Mouse (Mus musculus) olfactory bulb, adult 2 months (tissue): ENCODE results near the gene Grm3.

ENCODE experiments used
- CTCF ChIP-seq: fragments of 200-500 bp; IDR thresholded peaks from 2 replicates; pipeline ENCODE4 v1.5.1; 2012; ENCODE audit warnings: low read depth, mild to moderate bottlenecking, low read length, moderate library complexity; ENCODE audit not compliant: insufficient read depth
- POLR2A ChIP-seq: fragments of 200-500 bp; IDR thresholded peaks from 2 replicates; pipeline ENCODE4 v1.6.1; 2012; ENCODE audit warnings: mild to moderate bottlenecking, low read depth, low read length, moderate library complexity; ENCODE audit not compliant: insufficient read depth

- TF ChIP-seq CTCF, result no peak
- no peak for TF ChIP-seq POLR2A
Measured at GRCm38 (mm10) chr5:9669002-9669401, 56.0 kb downstream of the Grm3 start.
